Mouse (Mus musculus) ES-Bruce4 (cell line): ENCODE data around the gene Psmb9. TPM values are rescaled to one million over a fixed set of nuclear protein-coding genes. Genes with fewer than 3 reads are reported as not detected.

Source experiments
- H3K27ac ChIP-seq: 2 replicates; pipeline ENCODE4 v1.5.1; 2012; ENCODE audit warnings: low read length, inconsistent platforms; ENCODE audit not compliant: insufficient read depth
- H3K27me3 ChIP-seq: 2 replicates; pipeline ENCODE4 v1.6.1; 2012; ENCODE audit warnings: mild to moderate bottlenecking, low read length, inconsistent platforms; ENCODE audit not compliant: control insufficient read depth, poor library complexity, insufficient read depth, severe bottlenecking
- H3K36me3 ChIP-seq: 2 replicates; pipeline ENCODE4 v1.6.1; 2012; ENCODE audit warnings: inconsistent platforms, mild to moderate bottlenecking, low read length, moderate library complexity; ENCODE audit not compliant: control insufficient read depth, poor library complexity, insufficient read depth, severe bottlenecking
- H3K4me1 ChIP-seq: one replicate; pipeline ENCODE4 v1.8.1; 2011; ENCODE audit warnings: low read length; ENCODE audit not compliant: control insufficient read depth, insufficient read depth
- H3K4me3 ChIP-seq: 2 replicates; pipeline ENCODE4 v1.5.1; 2011; ENCODE audit warnings: low read depth, mild to moderate bottlenecking, low read length
- H3K9ac ChIP-seq: 2 replicates; pipeline ENCODE4 v1.6.1; 2012; ENCODE audit warnings: low read depth, mild to moderate bottlenecking, inconsistent platforms; ENCODE audit not compliant: poor library complexity, severe bottlenecking
- H3K9me3 ChIP-seq: replicated peaks from 2 replicates; pipeline ENCODE4 v1.6.1; 2012; ENCODE audit warnings: mild to moderate bottlenecking, low read length, inconsistent platforms; ENCODE audit not compliant: control insufficient read depth, poor library complexity, insufficient read depth, severe bottlenecking
- CTCF ChIP-seq: IDR thresholded peaks from one replicate; pipeline ENCODE4 v1.8.1; 2011; ENCODE audit warnings: low read depth, low read length
- EP300 ChIP-seq: IDR thresholded peaks from 2 replicates; pipeline ENCODE4 v1.6.1; 2011; ENCODE audit warnings: low read depth, low read length; ENCODE audit not compliant: insufficient read depth
- POLR2A ChIP-seq: IDR thresholded peaks from one replicate; pipeline ENCODE4 v1.8.1; 2011; ENCODE audit warnings: low read length; ENCODE audit not compliant: insufficient read depth
- polyA plus RNA-seq: library from polyadenylated mRNA; stranded (reverse); fragments of >200 nt; gene quantifications from 2 replicates; pipeline ENCODE4 v1.2.4, GENCODE M21; 2011; ENCODE audit warnings: low read depth; ENCODE audit not compliant: missing spikeins, insufficient read depth, insufficient read length

Psmb9 gene
- polyA plus RNA-seq, 1 experiment: 8.7 TPM

DNA sequence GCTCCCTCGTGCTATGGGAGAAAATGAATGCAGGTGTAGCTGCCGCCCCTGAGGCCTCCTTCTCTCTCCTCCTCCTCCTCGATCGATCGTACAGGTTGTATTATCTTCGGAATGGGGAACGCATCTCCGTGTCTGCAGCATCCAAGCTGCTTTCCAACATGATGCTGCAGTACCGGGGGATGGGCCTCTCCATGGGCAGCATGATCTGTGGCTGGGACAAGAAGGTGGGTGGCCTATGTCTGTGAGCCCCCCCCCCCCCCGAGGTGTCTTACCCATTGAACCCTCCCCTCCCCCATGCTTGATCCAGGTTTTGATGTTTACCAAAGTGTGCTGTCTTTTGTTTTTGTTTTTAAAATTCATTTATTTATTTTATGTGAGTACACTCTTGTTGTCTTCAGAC lies 12.5 kb upstream of the Psmb9 start:
- no peaks in the 10 kb centered on the region for H3K4me1 ChIP-seq
- 0 out of 2 replicates have a peak, but pooled peaks cover 2% of the 10 kb centered on the region for H3K27me3 ChIP-seq
- H3K9me3 ChIP-seq: no peaks in the 10 kb centered on the region
- H3K36me3 ChIP-seq: no peaks in the 10 kb centered on the region
- H3K9ac ChIP-seq: no peak overlapping the region
- H3K4me3 ChIP-seq: no peak overlapping the region
- TF ChIP-seq EP300 (no peak), POLR2A (no peak)
- no peak overlapping the region for H3K27ac ChIP-seq

GRCm38 (mm10) chr17:34199050-34199619 lies 11.6 kb upstream of the Psmb9 start:
- Histone ChIP-seq H3K36me3 (no peaks in the 10 kb centered on the region), H3K9me3 (no peaks in the 10 kb centered on the region)
- TF ChIP-seq EP300: no peak
- no peak for TF ChIP-seq CTCF
- TF ChIP-seq POLR2A: no peak

DNA sequence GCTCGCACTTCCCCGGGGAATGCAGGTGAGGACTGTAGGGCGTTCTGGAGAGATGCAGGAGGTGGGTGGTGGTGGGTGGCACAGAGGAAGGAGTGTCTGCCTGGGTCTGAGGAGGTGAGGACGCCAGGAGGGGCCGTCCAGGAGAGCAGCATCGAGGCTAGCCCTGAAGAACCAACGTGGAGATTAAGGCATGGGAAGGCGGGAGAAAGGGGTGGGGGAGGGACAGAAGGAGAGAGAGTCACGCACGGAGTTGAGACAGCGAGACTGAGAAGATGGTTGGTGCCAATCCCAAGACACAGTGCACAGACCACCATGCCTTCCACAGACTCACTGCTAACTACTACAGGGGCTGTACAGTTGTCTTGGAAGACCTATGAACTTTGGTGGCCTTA lies 11.0 kb upstream of the Psmb9 start:
- Histone ChIP-seq H3K36me3 (no peaks in the 10 kb centered on the region), H3K27ac (no peak overlapping the region), H3K9me3 (no peaks in the 10 kb centered on the region), H3K4me3 (peak overlapping the region; percentile 52), H3K4me1 (no peaks in the 10 kb centered on the region), H3K27me3 (0 out of 2 replicates have a peak, but pooled peaks cover 2% of the 10 kb centered on the region), H3K9ac (peak overlapping the region; percentile 32; the same call in 1 of the 2 replicates)
- TF ChIP-seq CTCF (no peak), POLR2A (no peak), EP300 (no peak)

More at GRCm38 (mm10) chr17:34199050-34199619, 11.6 kb upstream of the Psmb9 start:
- Histone ChIP-seq H3K9ac (no peak overlapping the region), H3K4me1 (no peaks in the 10 kb centered on the region), H3K27ac (no peak overlapping the region), H3K4me3 (no peak overlapping the region), H3K27me3 (0 out of 2 replicates have a peak, but pooled peaks cover 2% of the 10 kb centered on the region)

GRCm38 (mm10) chr17:34197904-34198520 lies 10.4 kb upstream of the Psmb9 start:
- Histone ChIP-seq H3K27me3 (0 out of 2 replicates have a peak, but pooled peaks cover 2% of the 10 kb centered on the region), H3K36me3 (no peaks in the 10 kb centered on the region), H3K27ac (no peak overlapping the region), H3K9me3 (no peaks in the 10 kb centered on the region), H3K9ac (peak overlapping the region; percentile 32; the same call in 1 of the 2 replicates), H3K4me3 (peak overlapping the region; percentile 52), H3K4me1 (no peaks in the 10 kb centered on the region)
- TF ChIP-seq EP300 (no peak), POLR2A (no peak), CTCF (no peak)

- H3K4me1 ChIP-seq: no peaks in the 10 kb centered on the region
- H3K9me3 ChIP-seq: no peaks in the 10 kb centered on the region
- H3K9ac ChIP-seq: peak within 1 kb of the TSS; percentile 32; the same call in 1 of the 2 replicates
- no peaks in the 10 kb centered on the region for H3K36me3 ChIP-seq
- H3K27ac ChIP-seq: no peak within 1 kb of the TSS
- peak within 1 kb of the TSS; percentile 52 for H3K4me3 ChIP-seq
- TF ChIP-seq POLR2A: no peak
- no peak for TF ChIP-seq EP300
- no peak for TF ChIP-seq CTCF
- 0 out of 2 replicates have a peak, but pooled peaks cover 2% of the 10 kb centered on the region for H3K27me3 ChIP-seq
These were observed 9.7 kb upstream of the Psmb9 start, which contains the start of gene Psmb8 for GRCm38 (mm10) chr17:34196941-34197894. Gene Psmb8 (plus strand): TSS chr17:34197721.

DNA sequence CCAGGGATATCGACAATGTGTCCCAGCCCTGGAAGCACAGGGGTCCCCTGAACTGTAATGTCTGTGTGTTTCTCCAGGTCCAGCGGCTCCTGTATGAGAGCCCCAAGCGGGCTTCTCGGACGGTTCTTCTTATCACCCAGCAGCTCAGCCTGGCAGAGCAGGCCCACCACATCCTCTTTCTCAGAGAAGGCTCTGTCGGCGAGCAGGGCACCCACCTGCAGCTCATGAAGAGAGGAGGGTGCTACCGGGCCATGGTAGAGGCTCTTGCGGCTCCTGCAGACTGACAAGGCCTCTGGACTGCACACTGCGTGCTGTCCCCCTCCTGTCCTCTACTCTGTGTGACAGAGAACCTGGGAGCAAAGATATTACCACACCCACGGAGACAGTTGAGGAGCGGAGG lies 8.9 kb upstream of the Psmb9 start:
- H3K9ac ChIP-seq: no peak overlapping the region
- H3K36me3 ChIP-seq: no peaks in the 10 kb centered on the region
- H3K27ac ChIP-seq: no peak overlapping the region
- no peak overlapping the region for H3K4me3 ChIP-seq
- H3K4me1 ChIP-seq: no peaks in the 10 kb centered on the region
- 0 out of 2 replicates have a peak, but pooled peaks cover 2% of the 10 kb centered on the region for H3K27me3 ChIP-seq
- no peaks in the 10 kb centered on the region for H3K9me3 ChIP-seq
- TF ChIP-seq CTCF: no peak
- no peak for TF ChIP-seq POLR2A
- TF ChIP-seq EP300: no peak
